Mouse (Mus musculus): ENCODE data around the gene Lgalsl. TPM values are rescaled to one million over a fixed set of nuclear protein-coding genes. Genes with fewer than 3 reads are reported as not detected.

Gene Lgalsl
- polyA plus RNA-seq, 1 experiment from 2014 or later, result 87.2 TPM

DNA sequence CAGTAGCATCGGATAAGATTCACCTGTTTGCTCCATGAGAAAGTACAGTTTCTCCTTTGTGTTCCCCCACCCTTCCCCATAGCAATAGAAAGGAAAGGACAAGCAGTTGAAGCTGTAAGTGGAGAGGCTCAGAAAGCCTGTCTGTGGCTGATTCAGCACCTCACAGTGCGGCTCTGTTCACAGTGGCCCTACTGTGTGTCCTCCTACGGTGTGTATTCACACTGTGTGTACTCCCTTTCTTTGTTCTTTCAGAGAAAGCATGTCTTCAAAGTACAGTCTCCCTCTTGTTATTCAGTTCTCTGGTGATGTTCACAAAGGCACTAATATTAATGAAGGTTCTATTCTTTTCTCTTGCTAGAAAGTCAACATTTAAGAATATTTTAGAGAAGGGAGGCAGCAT is 38.2 kb downstream of the Lgalsl start:
- Histone ChIP-seq H3K9ac (ENCODE audit: low read depth, low read length) (no peak overlapping the region), H3K4me1 (ENCODE audit: control insufficient read depth, insufficient read depth, low read depth, low read length) (no peaks in the 10 kb centered on the region), H3K4me3 (ENCODE audit: low read length) (no peak overlapping the region), H3K4me2 (ENCODE audit: low read length) (no peak overlapping the region), H3K9me3 (ENCODE audit: control insufficient read depth, low read length) (no peaks in the 10 kb centered on the region), H3K27ac (ENCODE audit: low read depth, low read length) (no peak overlapping the region), H3K27me3 (replicated peaks; ENCODE audit: control insufficient read depth, insufficient read depth, low read length) (no peaks in the 10 kb centered on the region), H3K36me3 (ENCODE audit: control insufficient read depth, insufficient read depth, low read length) (no peaks in the 10 kb centered on the region)
- ATAC-seq, result no peak
- 81% methylated on average over 3 of the region's 3 CpGs for WGBS

DNA sequence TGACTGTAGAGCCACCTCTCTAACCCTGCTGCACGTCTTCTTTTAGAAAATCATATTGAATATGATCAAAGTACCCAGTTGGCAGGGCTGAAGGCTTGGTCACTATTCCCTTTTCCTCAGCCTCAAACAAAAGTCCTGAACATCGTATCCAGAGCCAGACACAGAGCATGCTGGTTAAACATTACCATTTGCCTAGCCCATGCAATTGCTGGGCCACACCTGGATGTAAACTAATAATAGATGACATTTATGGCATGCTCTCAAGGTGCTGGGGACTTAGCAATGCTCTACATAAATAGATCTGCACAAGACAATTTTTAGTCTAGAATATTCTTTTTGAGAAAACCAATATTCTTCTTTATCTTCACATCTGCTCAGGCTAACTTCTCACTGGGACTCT is 39.5 kb downstream of the Lgalsl start:
- 82% methylated on average over 2 of the region's 2 CpGs for WGBS

DNA sequence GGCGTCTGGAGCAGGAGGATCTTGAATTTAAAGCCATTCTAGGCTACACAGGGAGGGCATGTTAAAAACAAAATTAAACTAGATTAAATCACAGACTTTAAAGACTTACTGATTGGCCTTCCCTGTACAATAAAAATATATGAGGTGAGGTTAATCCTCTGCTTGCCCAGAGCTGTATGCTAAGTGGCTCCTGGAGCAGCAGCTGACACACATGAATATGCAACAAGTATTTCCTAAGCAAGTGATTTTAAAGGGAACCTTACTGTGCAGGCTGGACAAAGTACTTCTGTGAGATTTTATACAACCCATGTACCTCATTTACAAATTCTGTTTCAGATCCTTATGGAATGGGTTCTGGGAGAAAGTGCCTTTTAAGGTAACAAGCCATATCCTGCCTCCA is 41.8 kb downstream of the Lgalsl start:
- H3K36me3 ChIP-seq (ENCODE audit: control insufficient read depth, insufficient read depth, low read length), result no peaks in the 10 kb centered on the region
- no peak overlapping the region for H3K27ac ChIP-seq (ENCODE audit: low read depth, low read length)
- H3K27me3 ChIP-seq (replicated peaks; ENCODE audit: control insufficient read depth, insufficient read depth, low read length), result no peaks in the 10 kb centered on the region
- no peak for ATAC-seq
- H3K9ac ChIP-seq (ENCODE audit: low read depth, low read length), result no peak overlapping the region
- WGBS, result 60% methylated on average over 1 of the region's 1 CpGs
- H3K4me2 ChIP-seq (ENCODE audit: low read length), result no peak overlapping the region
- no peaks in the 10 kb centered on the region for H3K9me3 ChIP-seq (ENCODE audit: control insufficient read depth, low read length)
- H3K4me1 ChIP-seq (ENCODE audit: control insufficient read depth, insufficient read depth, low read depth, low read length), result no peaks in the 10 kb centered on the region
- H3K4me3 ChIP-seq (ENCODE audit: low read length), result no peak overlapping the region

More for the DNA sequence above, 39.5 kb downstream of the Lgalsl start:
- no peak for ATAC-seq
- no peak overlapping the region for H3K4me2 ChIP-seq (ENCODE audit: low read length)
- no peaks in the 10 kb centered on the region for H3K27me3 ChIP-seq (replicated peaks; ENCODE audit: control insufficient read depth, insufficient read depth, low read length)
- no peaks in the 10 kb centered on the region for H3K9me3 ChIP-seq (ENCODE audit: control insufficient read depth, low read length)
- H3K27ac ChIP-seq (ENCODE audit: low read depth, low read length), result no peak overlapping the region
- no peak overlapping the region for H3K9ac ChIP-seq (ENCODE audit: low read depth, low read length)
- H3K4me3 ChIP-seq (ENCODE audit: low read length), result no peak overlapping the region
- no peaks in the 10 kb centered on the region for H3K36me3 ChIP-seq (ENCODE audit: control insufficient read depth, insufficient read depth, low read length)
- no peaks in the 10 kb centered on the region for H3K4me1 ChIP-seq (ENCODE audit: control insufficient read depth, insufficient read depth, low read depth, low read length)

DNA sequence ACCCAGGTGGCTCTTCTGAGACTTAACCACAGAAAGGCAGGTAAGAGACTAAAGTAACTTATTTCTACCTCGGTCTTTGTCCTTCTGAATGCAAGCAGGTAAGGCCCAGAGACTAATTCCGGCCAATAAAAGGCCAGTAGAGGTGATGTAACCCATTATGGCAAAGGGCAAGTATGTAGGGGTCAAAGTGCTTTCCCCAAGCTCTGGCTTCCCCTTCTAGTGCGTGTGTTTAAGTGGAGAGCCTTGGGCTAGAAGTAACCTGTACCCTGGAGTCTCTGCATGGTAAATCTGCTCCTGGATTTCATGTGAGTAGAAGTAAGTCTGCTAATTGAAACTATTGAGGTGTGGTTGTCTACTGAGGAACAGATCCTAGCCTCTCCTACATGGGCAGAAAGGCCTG is 42.8 kb downstream of the Lgalsl start:
- H3K4me1 ChIP-seq (ENCODE audit: control insufficient read depth, insufficient read depth, low read depth, low read length), result no peaks in the 10 kb centered on the region
- no peak overlapping the region for H3K4me2 ChIP-seq (ENCODE audit: low read length)
- no peak overlapping the region for H3K4me3 ChIP-seq (ENCODE audit: low read length)
- no peak for ATAC-seq
- H3K9ac ChIP-seq (ENCODE audit: low read depth, low read length), result no peak overlapping the region
- no peaks in the 10 kb centered on the region for H3K9me3 ChIP-seq (ENCODE audit: control insufficient read depth, low read length)
- 82% methylated on average over 3 of the region's 3 CpGs for WGBS
- H3K27me3 ChIP-seq (replicated peaks; ENCODE audit: control insufficient read depth, insufficient read depth, low read length), result no peaks in the 10 kb centered on the region
- no peak overlapping the region for H3K27ac ChIP-seq (ENCODE audit: low read depth, low read length)
- no peaks in the 10 kb centered on the region for H3K36me3 ChIP-seq (ENCODE audit: control insufficient read depth, insufficient read depth, low read length)

DNA sequence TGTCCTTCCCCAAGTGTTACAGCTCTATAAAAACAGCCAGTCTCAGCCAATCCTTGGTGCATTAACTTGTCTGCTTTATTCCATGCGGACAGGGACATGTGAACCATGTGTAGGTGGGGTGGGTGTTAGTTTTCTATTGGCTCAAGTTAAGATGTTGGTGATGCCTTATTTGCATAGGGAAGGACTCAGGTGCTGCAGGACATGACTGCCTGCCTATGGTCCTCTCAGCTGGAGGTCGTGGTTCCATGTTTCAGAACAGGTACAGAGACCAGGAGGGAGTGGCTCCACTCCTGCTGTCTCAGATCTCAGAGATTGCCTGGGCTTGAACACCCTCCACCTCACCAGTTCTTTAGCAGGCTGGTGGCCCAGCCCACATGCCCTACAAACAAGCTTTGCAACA is 44.7 kb downstream of the Lgalsl start:
- no peaks in the 10 kb centered on the region for H3K9me3 ChIP-seq (ENCODE audit: control insufficient read depth, low read length)
- no peaks in the 10 kb centered on the region for H3K27me3 ChIP-seq (replicated peaks; ENCODE audit: control insufficient read depth, insufficient read depth, low read length)
- ATAC-seq, result no peak
- H3K9ac ChIP-seq (ENCODE audit: low read depth, low read length), result no peak overlapping the region
- no peak overlapping the region for H3K27ac ChIP-seq (ENCODE audit: low read depth, low read length)
- no peak overlapping the region for H3K4me3 ChIP-seq (ENCODE audit: low read length)
- no peaks in the 10 kb centered on the region for H3K36me3 ChIP-seq (ENCODE audit: control insufficient read depth, insufficient read depth, low read length)
- no peaks in the 10 kb centered on the region for H3K4me1 ChIP-seq (ENCODE audit: control insufficient read depth, insufficient read depth, low read depth, low read length)
- 78% methylated on average over 2 of the region's 2 CpGs for WGBS
- no peak overlapping the region for H3K4me2 ChIP-seq (ENCODE audit: low read length)

DNA sequence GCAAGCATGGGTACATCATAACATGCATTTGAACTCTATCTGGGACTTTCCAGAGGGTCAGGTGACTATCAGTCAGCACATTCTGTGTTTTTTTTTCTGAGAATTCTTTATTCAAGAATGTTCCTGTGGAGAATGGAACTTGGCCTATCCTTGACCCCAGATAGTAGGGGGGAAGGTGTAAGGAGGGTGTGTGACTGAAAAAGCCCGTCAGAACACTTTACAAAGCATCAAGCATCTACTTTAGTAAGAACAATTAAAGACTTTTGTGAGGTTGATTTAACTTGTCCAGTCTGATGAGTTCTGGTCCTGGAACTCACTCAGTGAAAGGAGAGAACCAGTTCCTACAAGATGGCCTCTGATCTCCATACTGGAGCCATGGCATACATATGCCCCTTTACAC is 45.7 kb downstream of the Lgalsl start:
- 78% methylated on average over 1 of the region's 1 CpGs for WGBS
- no peak overlapping the region for H3K9ac ChIP-seq (ENCODE audit: low read depth, low read length)
- H3K4me2 ChIP-seq (ENCODE audit: low read length), result no peak overlapping the region
- no peaks in the 10 kb centered on the region for H3K9me3 ChIP-seq (ENCODE audit: control insufficient read depth, low read length)
- no peaks in the 10 kb centered on the region for H3K4me1 ChIP-seq (ENCODE audit: control insufficient read depth, insufficient read depth, low read depth, low read length)
- H3K36me3 ChIP-seq (ENCODE audit: control insufficient read depth, insufficient read depth, low read length), result no peaks in the 10 kb centered on the region
- ATAC-seq, result no peak
- no peaks in the 10 kb centered on the region for H3K27me3 ChIP-seq (replicated peaks; ENCODE audit: control insufficient read depth, insufficient read depth, low read length)
- no peak overlapping the region for H3K4me3 ChIP-seq (ENCODE audit: low read length)
- no peak overlapping the region for H3K27ac ChIP-seq (ENCODE audit: low read depth, low read length)

DNA sequence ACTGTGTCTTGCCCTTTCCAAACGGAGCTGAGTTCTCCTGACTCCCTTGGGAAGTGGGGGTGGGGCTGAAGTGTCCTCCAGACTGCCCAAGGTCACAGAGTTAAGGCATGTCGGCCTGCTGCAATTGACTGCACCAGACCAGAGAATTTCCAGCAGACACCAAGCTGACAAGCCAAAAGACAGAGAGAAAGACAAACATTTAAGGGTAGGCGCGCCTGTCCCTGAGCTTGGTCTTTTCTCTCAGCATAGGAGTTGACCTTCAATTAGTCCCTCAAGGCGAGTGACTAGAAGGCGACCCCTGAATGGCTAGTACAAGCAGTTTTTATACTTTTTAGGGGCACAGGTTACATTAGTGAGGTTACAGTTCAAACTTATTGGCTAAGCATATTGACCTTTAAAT is 46.1 kb downstream of the Lgalsl start:
- 84% methylated on average over 6 of the region's 6 CpGs for WGBS
- H3K4me3 ChIP-seq (ENCODE audit: low read length), result no peak overlapping the region
- no peaks in the 10 kb centered on the region for H3K9me3 ChIP-seq (ENCODE audit: control insufficient read depth, low read length)
- H3K4me2 ChIP-seq (ENCODE audit: low read length), result no peak overlapping the region
- no peaks in the 10 kb centered on the region for H3K36me3 ChIP-seq (ENCODE audit: control insufficient read depth, insufficient read depth, low read length)
- no peaks in the 10 kb centered on the region for H3K27me3 ChIP-seq (replicated peaks; ENCODE audit: control insufficient read depth, insufficient read depth, low read length)
- H3K27ac ChIP-seq (ENCODE audit: low read depth, low read length), result no peak overlapping the region
- no peaks in the 10 kb centered on the region for H3K4me1 ChIP-seq (ENCODE audit: control insufficient read depth, insufficient read depth, low read depth, low read length)
- no peak overlapping the region for H3K9ac ChIP-seq (ENCODE audit: low read depth, low read length)
- ATAC-seq, result no peak

DNA sequence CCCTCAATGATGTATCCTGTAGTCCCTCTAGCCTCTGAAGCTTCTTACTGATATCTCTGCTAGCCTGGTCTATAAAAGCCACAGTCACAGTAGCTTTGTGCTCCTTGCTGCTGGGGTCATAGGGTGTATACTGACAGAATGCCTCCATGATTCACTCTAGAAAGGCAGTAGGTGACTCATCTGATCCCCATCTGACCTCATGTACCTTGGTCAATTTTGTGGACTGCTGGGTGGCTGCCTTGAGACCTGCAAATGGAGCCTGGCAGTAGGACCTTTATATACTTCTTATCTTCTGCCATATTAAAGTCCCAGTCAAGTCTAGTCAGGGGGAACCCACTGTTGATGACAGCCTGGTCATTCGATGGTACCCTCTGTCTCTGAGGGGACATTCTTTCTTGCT is 47.4 kb downstream of the Lgalsl start:
- Histone ChIP-seq H3K9ac (ENCODE audit: low read depth, low read length) (no peak overlapping the region), H3K36me3 (ENCODE audit: control insufficient read depth, insufficient read depth, low read length) (no peaks in the 10 kb centered on the region), H3K4me1 (ENCODE audit: control insufficient read depth, insufficient read depth, low read depth, low read length) (no peaks in the 10 kb centered on the region), H3K27me3 (replicated peaks; ENCODE audit: control insufficient read depth, insufficient read depth, low read length) (no peaks in the 10 kb centered on the region), H3K4me2 (ENCODE audit: low read length) (no peak overlapping the region), H3K4me3 (ENCODE audit: low read length) (no peak overlapping the region), H3K9me3 (ENCODE audit: control insufficient read depth, low read length) (no peaks in the 10 kb centered on the region), H3K27ac (ENCODE audit: low read depth, low read length) (no peak overlapping the region)
- ATAC-seq, result no peak
- WGBS, result 100% methylated on average over 1 of the region's 1 CpGs

DNA sequence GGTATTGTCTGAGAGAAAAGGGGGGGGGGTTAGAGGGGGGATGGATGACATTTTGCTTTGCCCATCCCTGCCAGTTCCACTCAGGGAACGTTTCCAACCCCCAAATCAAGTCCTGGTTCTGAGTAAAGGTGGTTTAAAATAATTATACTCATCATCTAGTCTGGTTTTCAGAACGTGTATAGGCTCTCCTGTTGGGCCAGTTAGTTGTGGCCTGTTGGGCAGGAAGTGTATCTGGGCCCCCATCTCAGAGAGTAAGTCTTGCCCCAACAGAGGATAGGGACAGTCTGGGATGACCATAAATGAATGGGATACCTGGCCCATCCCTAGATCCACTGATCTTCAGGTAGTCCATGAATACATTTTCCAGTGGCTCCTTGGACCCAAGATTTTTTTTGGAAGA is 48.2 kb downstream of the Lgalsl start:
- H3K9me3 ChIP-seq (ENCODE audit: control insufficient read depth, low read length), result no peaks in the 10 kb centered on the region
- no peaks in the 10 kb centered on the region for H3K27me3 ChIP-seq (replicated peaks; ENCODE audit: control insufficient read depth, insufficient read depth, low read length)
- no peak overlapping the region for H3K4me3 ChIP-seq (ENCODE audit: low read length)
- no peak for ATAC-seq
- no peak overlapping the region for H3K4me2 ChIP-seq (ENCODE audit: low read length)
- 55% methylated on average over 2 of the region's 2 CpGs for WGBS
- H3K27ac ChIP-seq (ENCODE audit: low read depth, low read length), result no peak overlapping the region
- H3K36me3 ChIP-seq (ENCODE audit: control insufficient read depth, insufficient read depth, low read length), result no peaks in the 10 kb centered on the region
- H3K4me1 ChIP-seq (ENCODE audit: control insufficient read depth, insufficient read depth, low read depth, low read length), result no peaks in the 10 kb centered on the region
- H3K9ac ChIP-seq (ENCODE audit: low read depth, low read length), result no peak overlapping the region

DNA sequence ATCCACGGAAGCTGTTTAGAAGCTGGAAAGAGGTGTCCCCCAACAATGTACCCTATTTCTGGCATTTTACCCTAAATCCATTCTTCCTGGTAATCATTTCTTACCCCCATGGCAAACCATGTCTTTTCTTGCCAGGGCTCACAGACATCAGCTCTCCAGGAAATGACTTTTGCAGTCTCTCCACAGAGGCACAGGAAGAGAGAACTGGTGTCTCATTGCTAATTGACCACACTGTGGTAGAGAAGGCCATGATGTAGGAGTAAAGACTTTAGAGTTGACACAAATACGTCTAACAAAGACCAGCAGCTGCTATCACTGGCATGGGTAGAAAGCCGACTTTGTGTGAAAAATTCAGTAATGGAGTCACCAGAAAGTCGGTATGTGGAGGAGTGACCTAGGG is 50.5 kb downstream of the Lgalsl start:
- no peak overlapping the region for H3K27ac ChIP-seq (ENCODE audit: low read depth, low read length)
- no peak for ATAC-seq
- no peak overlapping the region for H3K4me2 ChIP-seq (ENCODE audit: low read length)
- no peak overlapping the region for H3K9ac ChIP-seq (ENCODE audit: low read depth, low read length)
- 87% methylated on average over 4 of the region's 4 CpGs for WGBS
- no peak overlapping the region for H3K4me3 ChIP-seq (ENCODE audit: low read length)
- no peaks in the 10 kb centered on the region for H3K4me1 ChIP-seq (ENCODE audit: control insufficient read depth, insufficient read depth, low read depth, low read length)
- no peaks in the 10 kb centered on the region for H3K36me3 ChIP-seq (ENCODE audit: control insufficient read depth, insufficient read depth, low read length)
- no peaks in the 10 kb centered on the region for H3K9me3 ChIP-seq (ENCODE audit: control insufficient read depth, low read length)
- H3K27me3 ChIP-seq (replicated peaks; ENCODE audit: control insufficient read depth, insufficient read depth, low read length), result no peaks in the 10 kb centered on the region
